Mouse (Mus musculus) CH12.LX (cell line): ENCODE results near the gene Eif4g2.

ENCODE experiments used
- CHD2 ChIP-seq: IDR thresholded peaks from 2 replicates; pipeline ENCODE4 v1.6.1; 2011; ENCODE audit warnings: low read length, improper control_type of control experiment
- CTCF ChIP-seq, 2 experiments: IDR thresholded peaks in 1 of 2; conservative IDR thresholded peaks in 1 of 2; 2 replicates each; pipeline ENCODE4 v1.5.1; 2011 to 2012; ENCODE audit warnings: low read depth in 2 of 2, low read length in 2 of 2, improper control_type of control experiment in 1 of 2, inconsistent platforms in 1 of 2, mild to moderate bottlenecking in 1 of 2, moderate library complexity in 1 of 2
- EP300 ChIP-seq: IDR thresholded peaks from 2 replicates; pipeline ENCODE4 v1.6.1; 2011; ENCODE audit warnings: low read length, improper control_type of control experiment
- ETS1 ChIP-seq: conservative IDR thresholded peaks from 2 replicates; pipeline ENCODE4 v1.6.1; 2012; ENCODE audit warnings: low read depth, mild to moderate bottlenecking, inconsistent platforms, low read length, improper control_type of control experiment, moderate library complexity
- GABPA ChIP-seq: IDR thresholded peaks from 2 replicates; pipeline ENCODE4 v1.6.1; 2012; ENCODE audit warnings: low read depth, low read length, improper control_type of control experiment, inconsistent platforms; ENCODE audit not compliant: insufficient replicate concordance
- MAX ChIP-seq: IDR thresholded peaks from 2 replicates; pipeline ENCODE4 v1.6.1; 2011; ENCODE audit warnings: low read length, improper control_type of control experiment
- MAZ ChIP-seq: IDR thresholded peaks from 2 replicates; pipeline ENCODE4 v1.6.1; 2012; ENCODE audit warnings: low read depth, mild to moderate bottlenecking, inconsistent platforms, low read length, improper control_type of control experiment, moderate library complexity
- MXI1 ChIP-seq: IDR thresholded peaks from 2 replicates; pipeline ENCODE4 v1.6.1; 2011; ENCODE audit warnings: mild to moderate bottlenecking, low read depth, low read length, improper control_type of control experiment
- NRF1 ChIP-seq: IDR thresholded peaks from 2 replicates; pipeline ENCODE4 v1.6.1; 2014; ENCODE audit warnings: low read depth, mild to moderate bottlenecking, inconsistent platforms, low read length, improper control_type of control experiment, moderate library complexity
- POLR2A ChIP-seq: IDR thresholded peaks from 2 replicates; pipeline ENCODE4 v1.6.1; 2011; ENCODE audit warnings: low read depth, mild to moderate bottlenecking, improper control_type of control experiment, low read length
- SMC3 ChIP-seq: IDR thresholded peaks from 2 replicates; pipeline ENCODE4 v1.6.1; 2011; ENCODE audit warnings: low read depth, low read length, improper control_type of control experiment
- USF1 ChIP-seq: IDR thresholded peaks from 2 replicates; pipeline ENCODE4 v1.6.1; 2014; ENCODE audit warnings: low read depth, mild to moderate bottlenecking, inconsistent platforms, low read length, improper control_type of control experiment

DNA sequence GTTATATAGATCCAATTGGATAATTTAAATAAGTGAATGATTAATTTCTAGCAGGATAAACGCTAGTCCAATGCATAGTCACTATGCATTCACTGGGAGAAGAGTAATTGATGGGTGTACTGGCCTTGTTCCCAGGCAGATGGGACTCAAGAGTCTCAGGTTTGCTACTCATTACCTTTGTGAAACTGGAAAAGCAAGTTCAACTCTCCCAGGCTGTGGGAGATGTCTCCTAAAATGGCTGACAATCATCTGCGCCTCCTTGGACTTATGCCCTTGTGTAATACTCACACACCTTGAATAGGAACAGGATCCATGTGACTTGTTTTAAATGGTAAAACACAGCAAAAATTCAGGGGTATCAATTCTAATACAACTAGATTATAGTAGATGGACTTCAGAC is 26.3 kb upstream of the Eif4g2 start:
- no peak for TF ChIP-seq MAX
- no peak for TF ChIP-seq POLR2A
- no peak for TF ChIP-seq CTCF (conservative IDR thresholded peaks at IDR 0.05 in 1 of 2, IDR thresholded peaks at IDR 0.05 in 1 of 2; ENCODE audit: low read depth in 2 of 2, low read length in 2 of 2)
- no peak for TF ChIP-seq ETS1
- TF ChIP-seq CHD2 = no peak
- TF ChIP-seq MAZ = no peak
- no peak for TF ChIP-seq MXI1
- TF ChIP-seq EP300 = no peak
- no peak for TF ChIP-seq USF1
- no peak for TF ChIP-seq NRF1
- no peak for TF ChIP-seq GABPA
- TF ChIP-seq SMC3 = no peak
